Mouse (Mus musculus): ENCODE results near the gene Srpk2. TPM values are rescaled to one million over a fixed set of nuclear protein-coding genes. Genes with fewer than 3 reads are reported as not detected.

The Srpk2 gene
- polyA plus RNA-seq, 1 experiment from 2014 or later: 57.1 TPM

GRCm38 (mm10) chr5:23523936-23524335 is 160.5 kb downstream of the Srpk2 start:
- peaks cover 67% of the 10 kb centered on the region for H3K36me3 ChIP-seq (replicated peaks)
- H3K9me3 ChIP-seq: no peaks in the 10 kb centered on the region
- no peaks in the 10 kb centered on the region for H3K27me3 ChIP-seq (replicated peaks; ENCODE audit: low read depth, poor library complexity, severe bottlenecking)
- no peak overlapping the region for H3K4me3 ChIP-seq
- no peak for DNase-seq (ENCODE audit: low spot score)
- no peak overlapping the region for H3K27ac ChIP-seq (replicated peaks)
- 0 out of 2 replicates have a peak, but pooled peaks cover 5% of the 10 kb centered on the region for H3K4me1 ChIP-seq
- WGBS: 94% methylated on average over 3 of the region's 3 CpGs

- H3K4me1 ChIP-seq: peaks cover 10% of the 10 kb centered on the region; the same call in 1 of the 2 replicates
- H3K27ac ChIP-seq (replicated peaks): no peak overlapping the region
- no peaks in the 10 kb centered on the region for H3K27me3 ChIP-seq (replicated peaks; ENCODE audit: low read depth, poor library complexity, severe bottlenecking)
- no peak overlapping the region for H3K4me3 ChIP-seq
- 95% methylated on average over 1 of the region's 1 CpGs for WGBS
- H3K9me3 ChIP-seq: no peaks in the 10 kb centered on the region
- H3K36me3 ChIP-seq (replicated peaks): peaks cover 73% of the 10 kb centered on the region
- no peak for DNase-seq (ENCODE audit: low spot score)
Observed at GRCm38 (mm10) chr5:23521645-23522044, 162.8 kb downstream of the Srpk2 start.

- WGBS: 90% methylated on average over 3 of the region's 3 CpGs
- DNase-seq (ENCODE audit: low spot score): no peak
- no peak overlapping the region for H3K4me3 ChIP-seq
- H3K9me3 ChIP-seq: no peaks in the 10 kb centered on the region
- peaks cover 10% of the 10 kb centered on the region; the same call in 1 of the 2 replicates for H3K4me1 ChIP-seq
- H3K27me3 ChIP-seq (replicated peaks; ENCODE audit: low read depth, poor library complexity, severe bottlenecking): no peaks in the 10 kb centered on the region
- no peak overlapping the region for H3K27ac ChIP-seq (replicated peaks)
- peaks cover 70% of the 10 kb centered on the region for H3K36me3 ChIP-seq (replicated peaks)
Observed at GRCm38 (mm10) chr5:23519679-23520078, 164.7 kb downstream of the Srpk2 start.

GRCm38 (mm10) chr5:23518673-23519072 is 165.7 kb downstream of the Srpk2 start:
- H3K4me3 ChIP-seq: no peak overlapping the region
- H3K4me1 ChIP-seq: peaks cover 10% of the 10 kb centered on the region; the same call in 1 of the 2 replicates
- 85% methylated on average over 3 of the region's 3 CpGs for WGBS
- H3K36me3 ChIP-seq (replicated peaks): peaks cover 70% of the 10 kb centered on the region
- H3K27ac ChIP-seq (replicated peaks): no peak overlapping the region
- H3K27me3 ChIP-seq (replicated peaks; ENCODE audit: low read depth, poor library complexity, severe bottlenecking): no peaks in the 10 kb centered on the region
- DNase-seq (ENCODE audit: low spot score): no peak
- H3K9me3 ChIP-seq: no peaks in the 10 kb centered on the region

- DNase-seq (ENCODE audit: low spot score): no peak
- H3K4me3 ChIP-seq: no peak overlapping the region
- no peaks in the 10 kb centered on the region for H3K27me3 ChIP-seq (replicated peaks; ENCODE audit: low read depth, poor library complexity, severe bottlenecking)
- H3K4me1 ChIP-seq: peaks cover 10% of the 10 kb centered on the region; the same call in 1 of the 2 replicates
- 88% methylated on average over 4 of the region's 4 CpGs for WGBS
- H3K9me3 ChIP-seq: no peaks in the 10 kb centered on the region
- H3K27ac ChIP-seq (replicated peaks): no peak overlapping the region
- H3K36me3 ChIP-seq (replicated peaks): peaks cover 72% of the 10 kb centered on the region
Observed at GRCm38 (mm10) chr5:23517839-23518238, 166.6 kb downstream of the Srpk2 start.

- no peak overlapping the region for H3K27ac ChIP-seq (replicated peaks)
- 83% methylated on average over 3 of the region's 3 CpGs for WGBS
- peaks cover 72% of the 10 kb centered on the region for H3K36me3 ChIP-seq (replicated peaks)
- H3K9me3 ChIP-seq: no peaks in the 10 kb centered on the region
- H3K27me3 ChIP-seq (replicated peaks; ENCODE audit: low read depth, poor library complexity, severe bottlenecking): no peaks in the 10 kb centered on the region
- H3K4me3 ChIP-seq: no peak overlapping the region
- no peak for DNase-seq (ENCODE audit: low spot score)
- peaks cover 10% of the 10 kb centered on the region; the same call in 1 of the 2 replicates for H3K4me1 ChIP-seq
Observed at GRCm38 (mm10) chr5:23516962-23517361, 167.5 kb downstream of the Srpk2 start.

GRCm38 (mm10) chr5:23515038-23515437 is 169.4 kb downstream of the Srpk2 start:
- Histone ChIP-seq H3K36me3 (replicated peaks) (peaks cover 85% of the 10 kb centered on the region), H3K4me3 (no peak overlapping the region), H3K9me3 (no peaks in the 10 kb centered on the region), H3K4me1 (peaks cover 10% of the 10 kb centered on the region; the same call in 1 of the 2 replicates), H3K27ac (replicated peaks) (no peak overlapping the region), H3K27me3 (replicated peaks; ENCODE audit: low read depth, poor library complexity, severe bottlenecking) (no peaks in the 10 kb centered on the region)
- WGBS: 94% methylated on average over 10 of the region's 10 CpGs
- no peak for DNase-seq (ENCODE audit: low spot score)

GRCm38 (mm10) chr5:23513468-23513867 is 170.9 kb downstream of the Srpk2 start:
- no peak overlapping the region for H3K4me3 ChIP-seq
- no peaks in the 10 kb centered on the region for H3K27me3 ChIP-seq (replicated peaks; ENCODE audit: low read depth, poor library complexity, severe bottlenecking)
- no peaks in the 10 kb centered on the region for H3K9me3 ChIP-seq
- peaks cover under 1% of the 10 kb centered on the region; the same call in 1 of the 2 replicates for H3K4me1 ChIP-seq
- WGBS: 92% methylated on average over 13 of the region's 13 CpGs
- DNase-seq (ENCODE audit: low spot score): no peak
- H3K36me3 ChIP-seq (replicated peaks): peaks cover 89% of the 10 kb centered on the region
- H3K27ac ChIP-seq (replicated peaks): no peak overlapping the region

- peaks cover under 1% of the 10 kb centered on the region; the same call in 1 of the 2 replicates for H3K4me1 ChIP-seq
- H3K27ac ChIP-seq (replicated peaks): no peak overlapping the region
- peaks cover 86% of the 10 kb centered on the region for H3K36me3 ChIP-seq (replicated peaks)
- H3K27me3 ChIP-seq (replicated peaks; ENCODE audit: low read depth, poor library complexity, severe bottlenecking): no peaks in the 10 kb centered on the region
- 93% methylated on average over 7 of the region's 7 CpGs for WGBS
- DNase-seq (ENCODE audit: low spot score): no peak
- no peaks in the 10 kb centered on the region for H3K9me3 ChIP-seq
- no peak overlapping the region for H3K4me3 ChIP-seq
Observed at GRCm38 (mm10) chr5:23512556-23512955, 171.9 kb downstream of the Srpk2 start.

GRCm38 (mm10) chr5:23511456-23511855 is 173.0 kb downstream of the Srpk2 start:
- H3K36me3 ChIP-seq (replicated peaks): peaks cover 86% of the 10 kb centered on the region
- H3K27ac ChIP-seq (replicated peaks): no peak overlapping the region
- H3K4me1 ChIP-seq: peaks cover 3% of the 10 kb centered on the region; the same call in 1 of the 2 replicates
- H3K27me3 ChIP-seq (replicated peaks; ENCODE audit: low read depth, poor library complexity, severe bottlenecking): no peaks in the 10 kb centered on the region
- 93% methylated on average over 5 of the region's 5 CpGs for whole genome bisulfite sequencing
- DNase-seq (ENCODE audit: low spot score): no peak
- H3K4me3 ChIP-seq: no peak overlapping the region
- no peaks in the 10 kb centered on the region for H3K9me3 ChIP-seq

- no peak overlapping the region for H3K4me3 ChIP-seq
- no peak overlapping the region for H3K27ac ChIP-seq (replicated peaks)
- no peaks in the 10 kb centered on the region for H3K27me3 ChIP-seq (replicated peaks; ENCODE audit: low read depth, poor library complexity, severe bottlenecking)
- no peak for DNase-seq (ENCODE audit: low spot score)
- peaks cover 84% of the 10 kb centered on the region for H3K36me3 ChIP-seq (replicated peaks)
- 83% methylated on average over 6 of the region's 6 CpGs for WGBS
- no peaks in the 10 kb centered on the region for H3K9me3 ChIP-seq
- peaks cover 3% of the 10 kb centered on the region; the same call in 1 of the 2 replicates for H3K4me1 ChIP-seq
Observed at GRCm38 (mm10) chr5:23508630-23509029, 175.8 kb downstream of the Srpk2 start.

GRCm38 (mm10) chr5:23507210-23507609 is 177.2 kb downstream of the Srpk2 start:
- Histone ChIP-seq H3K27ac (replicated peaks) (no peak overlapping the region), H3K4me3 (no peak overlapping the region), H3K27me3 (replicated peaks; ENCODE audit: low read depth, poor library complexity, severe bottlenecking) (no peaks in the 10 kb centered on the region), H3K36me3 (replicated peaks) (peaks cover 82% of the 10 kb centered on the region), H3K9me3 (no peaks in the 10 kb centered on the region), H3K4me1 (peaks cover 9% of the 10 kb centered on the region)
- DNase-seq (ENCODE audit: low spot score): no peak
- WGBS: 86% methylated on average over 4 of the region's 4 CpGs

- WGBS: 93% methylated on average over 3 of the region's 3 CpGs
- H3K4me3 ChIP-seq: no peak overlapping the region
- H3K4me1 ChIP-seq: peaks cover 18% of the 10 kb centered on the region
- H3K27me3 ChIP-seq (replicated peaks; ENCODE audit: low read depth, poor library complexity, severe bottlenecking): no peaks in the 10 kb centered on the region
- no peaks in the 10 kb centered on the region for H3K9me3 ChIP-seq
- no peak overlapping the region for H3K27ac ChIP-seq (replicated peaks)
- H3K36me3 ChIP-seq (replicated peaks): peaks cover 82% of the 10 kb centered on the region
- no peak for DNase-seq (ENCODE audit: low spot score)
Observed at GRCm38 (mm10) chr5:23505578-23505977, 178.8 kb downstream of the Srpk2 start.

Data from embryonic facial prominence, embryonic 10.5 days (tissue).